Mouse (Mus musculus): ENCODE data around the gene Acox3. TPM values are rescaled to one million over a fixed set of nuclear protein-coding genes. Genes with fewer than 3 reads are reported as not detected.

The Acox3 gene
- 24.7 and 36.0 TPM in 2 replicates for polyA plus RNA-seq (2012; rRNA removed)

DNA sequence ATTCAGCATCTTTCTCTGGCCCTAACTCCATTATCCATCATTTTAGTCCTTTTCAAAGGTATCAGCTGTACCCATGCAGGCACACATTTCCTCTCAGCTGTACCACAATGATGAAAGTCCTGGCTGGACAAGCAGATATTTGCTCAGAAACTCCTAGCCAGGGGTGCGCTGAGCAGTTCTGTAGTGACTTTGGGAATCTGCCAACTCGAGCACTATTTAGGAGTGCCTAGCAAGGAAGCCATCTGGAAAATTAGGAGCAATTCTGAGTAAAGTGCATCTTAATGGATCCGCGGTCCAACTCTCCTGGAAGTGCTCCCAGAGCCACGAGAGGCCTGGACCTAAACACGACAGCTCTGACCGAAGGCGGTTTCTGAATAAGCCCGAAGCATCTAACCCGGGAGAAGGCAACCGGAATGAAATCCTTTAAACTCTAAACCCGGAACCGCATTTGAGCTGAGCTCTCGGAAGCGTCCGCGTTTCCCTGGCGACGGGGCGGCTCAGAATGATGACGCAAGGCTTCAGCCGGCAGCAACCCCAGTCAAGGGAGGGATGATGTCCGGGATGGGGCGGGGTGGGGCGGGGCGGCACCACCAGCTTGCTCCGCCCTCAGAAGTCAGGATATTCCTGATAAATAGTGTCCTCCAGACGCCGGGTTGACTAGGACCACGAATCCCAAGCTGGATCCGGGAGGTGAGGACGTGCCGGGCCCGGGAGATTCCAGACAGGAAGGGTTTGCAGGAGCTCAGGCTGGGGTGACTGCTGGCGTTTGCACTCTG lies at the start of gene Acox3:
Acox3 (plus strand) TSS at position 596 of the 776 bp plus-strand sequence.
- TF ChIP-seq CTCF (IDR thresholded peaks at IDR 0.05; ENCODE audit: extremely low read depth, insufficient read length, insufficient replicate concordance, low read depth, low read length), result no peak
- TF ChIP-seq POLR2A (IDR thresholded peaks at IDR 0.05; ENCODE audit: low read depth, low read length), result peak; percentile 47
- WGBS, result 1% methylated on average over 35 of the region's 35 CpGs
- Histone ChIP-seq H3K4me1 (ENCODE audit: control insufficient read depth, insufficient read depth, insufficient read length, low read length) (peaks cover 7% of the 10 kb centered on the region; the same call in 1 of the 2 replicates), H3K36me3 (ENCODE audit: control insufficient read depth, insufficient read depth, low read length) (no peaks in the 10 kb centered on the region; the same call in 1 of the 2 replicates), H3K4me3 (ENCODE audit: low read depth, low read length) (peak within 1 kb of the TSS; percentile 87), H3K27ac (ENCODE audit: insufficient read depth, low read depth, low read length) (peak within 1 kb of the TSS; percentile 75), H3K27me3 (ENCODE audit: control insufficient read depth, insufficient read depth, low read length) (no peaks in the 10 kb centered on the region)

DNA sequence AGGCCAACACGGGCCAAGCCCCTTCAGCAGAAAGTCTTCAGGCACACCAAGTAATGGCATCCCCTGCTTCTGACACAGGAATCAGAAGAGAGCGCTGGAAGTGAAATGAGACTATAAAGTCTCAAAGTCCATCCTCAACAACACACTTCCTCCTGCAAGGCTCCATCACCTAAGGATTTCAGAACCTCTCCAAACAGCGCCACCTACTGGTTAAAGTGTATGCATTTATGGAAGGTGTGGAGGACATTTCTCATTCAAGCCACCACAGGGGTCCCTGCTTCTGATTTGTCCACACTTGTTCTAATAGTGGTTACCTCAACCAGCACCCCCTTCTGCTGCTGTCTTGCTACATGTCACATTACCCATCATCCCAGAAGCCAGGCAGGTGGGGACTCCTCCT lies 46.6 kb upstream of the Acox3 start:
- Histone ChIP-seq H3K27ac (ENCODE audit: insufficient read depth, low read depth, low read length) (no peak overlapping the region), H3K27me3 (ENCODE audit: control insufficient read depth, insufficient read depth, low read length) (no peaks in the 10 kb centered on the region), H3K4me1 (ENCODE audit: control insufficient read depth, insufficient read depth, insufficient read length, low read length) (no peaks in the 10 kb centered on the region), H3K4me3 (ENCODE audit: low read depth, low read length) (no peak overlapping the region), H3K36me3 (ENCODE audit: control insufficient read depth, insufficient read depth, low read length) (no peaks in the 10 kb centered on the region)
- no peak for TF ChIP-seq CTCF (IDR thresholded peaks at IDR 0.05; ENCODE audit: extremely low read depth, insufficient read length, insufficient replicate concordance, low read depth, low read length)
- WGBS, result 47% methylated on average over 3 of the region's 3 CpGs

- Histone ChIP-seq H3K27me3 (ENCODE audit: control insufficient read depth, insufficient read depth, low read length) (no peaks in the 10 kb centered on the region), H3K4me3 (ENCODE audit: low read depth, low read length) (no peak overlapping the region), H3K27ac (ENCODE audit: insufficient read depth, low read depth, low read length) (no peak overlapping the region), H3K4me1 (ENCODE audit: control insufficient read depth, insufficient read depth, insufficient read length, low read length) (no peaks in the 10 kb centered on the region), H3K36me3 (ENCODE audit: control insufficient read depth, insufficient read depth, low read length) (no peaks in the 10 kb centered on the region)
- TF ChIP-seq CTCF (IDR thresholded peaks at IDR 0.05; ENCODE audit: extremely low read depth, insufficient read length, insufficient replicate concordance, low read depth, low read length) (no peak), POLR2A (IDR thresholded peaks at IDR 0.05; ENCODE audit: low read depth, low read length) (no peak)
- 55% methylated on average over 1 of the region's 1 CpGs for WGBS
Observed at GRCm38 (mm10) chr5:35537474-35537873, 45.4 kb upstream of the Acox3 start.

GRCm38 (mm10) chr5:35538022-35538421 lies 44.8 kb upstream of the Acox3 start:
- no peaks in the 10 kb centered on the region for H3K27me3 ChIP-seq (ENCODE audit: control insufficient read depth, insufficient read depth, low read length)
- no peak overlapping the region for H3K27ac ChIP-seq (ENCODE audit: insufficient read depth, low read depth, low read length)
- H3K36me3 ChIP-seq (ENCODE audit: control insufficient read depth, insufficient read depth, low read length), result no peaks in the 10 kb centered on the region
- no peaks in the 10 kb centered on the region for H3K4me1 ChIP-seq (ENCODE audit: control insufficient read depth, insufficient read depth, insufficient read length, low read length)
- no peak overlapping the region for H3K4me3 ChIP-seq (ENCODE audit: low read depth, low read length)
- WGBS, result 79% methylated on average over 3 of the region's 3 CpGs
- TF ChIP-seq POLR2A (IDR thresholded peaks at IDR 0.05; ENCODE audit: low read depth, low read length) (no peak), CTCF (IDR thresholded peaks at IDR 0.05; ENCODE audit: extremely low read depth, insufficient read length, insufficient replicate concordance, low read depth, low read length) (no peak)

- H3K4me1 ChIP-seq (ENCODE audit: control insufficient read depth, insufficient read depth, insufficient read length, low read length), result no peaks in the 10 kb centered on the region
- no peak for TF ChIP-seq POLR2A (IDR thresholded peaks at IDR 0.05; ENCODE audit: low read depth, low read length)
- TF ChIP-seq CTCF (IDR thresholded peaks at IDR 0.05; ENCODE audit: extremely low read depth, insufficient read length, insufficient replicate concordance, low read depth, low read length), result no peak
- H3K27ac ChIP-seq (ENCODE audit: insufficient read depth, low read depth, low read length), result no peak overlapping the region
- H3K36me3 ChIP-seq (ENCODE audit: control insufficient read depth, insufficient read depth, low read length), result no peaks in the 10 kb centered on the region
- 57% methylated on average over 4 of the region's 4 CpGs for WGBS
- H3K27me3 ChIP-seq (ENCODE audit: control insufficient read depth, insufficient read depth, low read length), result no peaks in the 10 kb centered on the region
- H3K4me3 ChIP-seq (ENCODE audit: low read depth, low read length), result no peak overlapping the region
Observed at GRCm38 (mm10) chr5:35539576-35539975, 43.3 kb upstream of the Acox3 start.

DNA sequence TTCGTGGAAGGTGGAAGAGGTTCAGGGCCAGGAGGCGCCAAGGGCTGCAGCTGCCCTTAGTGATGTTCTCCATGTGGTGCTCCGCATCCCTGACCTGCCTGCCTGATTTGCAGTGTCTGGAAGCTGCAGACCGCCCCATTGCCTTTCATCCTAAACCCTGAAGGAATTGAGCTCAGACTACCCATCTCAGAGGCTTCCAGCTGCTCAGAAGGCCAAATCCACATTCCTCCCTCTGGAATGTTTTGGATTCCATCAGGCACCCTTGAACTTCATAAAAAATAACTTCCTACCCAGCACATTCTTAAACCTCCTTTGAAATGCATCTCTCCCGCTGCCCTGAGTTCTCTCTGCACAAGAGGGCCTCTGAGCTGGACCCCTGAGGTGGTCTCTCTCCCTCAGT lies 42.3 kb upstream of the Acox3 start:
- Histone ChIP-seq H3K27ac (ENCODE audit: insufficient read depth, low read depth, low read length) (no peak overlapping the region), H3K36me3 (ENCODE audit: control insufficient read depth, insufficient read depth, low read length) (no peaks in the 10 kb centered on the region), H3K4me1 (ENCODE audit: control insufficient read depth, insufficient read depth, insufficient read length, low read length) (no peaks in the 10 kb centered on the region), H3K4me3 (ENCODE audit: low read depth, low read length) (no peak overlapping the region), H3K27me3 (ENCODE audit: control insufficient read depth, insufficient read depth, low read length) (no peaks in the 10 kb centered on the region)
- no peak for TF ChIP-seq POLR2A (IDR thresholded peaks at IDR 0.05; ENCODE audit: low read depth, low read length)
- TF ChIP-seq CTCF (IDR thresholded peaks at IDR 0.05; ENCODE audit: extremely low read depth, insufficient read length, insufficient replicate concordance, low read depth, low read length), result no peak
- 53% methylated on average over 5 of the region's 5 CpGs for WGBS

GRCm38 (mm10) chr5:35541059-35541790 lies 41.6 kb upstream of the Acox3 start:
- no peaks in the 10 kb centered on the region for H3K4me1 ChIP-seq (ENCODE audit: control insufficient read depth, insufficient read depth, insufficient read length, low read length)
- no peaks in the 10 kb centered on the region for H3K36me3 ChIP-seq (ENCODE audit: control insufficient read depth, insufficient read depth, low read length)
- H3K27me3 ChIP-seq (ENCODE audit: control insufficient read depth, insufficient read depth, low read length), result no peaks in the 10 kb centered on the region
- 64% methylated on average over 4 of the region's 4 CpGs for WGBS
- no peak overlapping the region for H3K4me3 ChIP-seq (ENCODE audit: low read depth, low read length)
- TF ChIP-seq CTCF (IDR thresholded peaks at IDR 0.05; ENCODE audit: extremely low read depth, insufficient read length, insufficient replicate concordance, low read depth, low read length) (no peak), POLR2A (IDR thresholded peaks at IDR 0.05; ENCODE audit: low read depth, low read length) (no peak)
- no peak overlapping the region for H3K27ac ChIP-seq (ENCODE audit: insufficient read depth, low read depth, low read length)

Measured in small intestine, adult 2 months (tissue).